Mouse (Mus musculus) heart, postnatal 14 days (tissue): ENCODE data around the gene Kcnh1. TPM values are rescaled to one million over a fixed set of nuclear protein-coding genes. Genes with fewer than 3 reads are reported as not detected.

Source experiments
- DNase-seq, 2 experiments: peaks; one replicate each; pipeline ENCODE4 v3.0.0; 2021 to 2022
- intact Hi-C: fragments of 180-260 bp; cut with DNase I; formaldehyde crosslinking; loops from one replicate; pipeline ENCODE4 v1.15.1; 2025
- total RNA-seq, 2 experiments: library from RNA; stranded (reverse); gene quantifications; 2 replicates each; pipeline ENCODE4 v1.2.3; 2021

Kcnh1 gene
- total RNA-seq, 2 experiments from 2014 or later: 0.12 to 0.17 TPM

DNA sequence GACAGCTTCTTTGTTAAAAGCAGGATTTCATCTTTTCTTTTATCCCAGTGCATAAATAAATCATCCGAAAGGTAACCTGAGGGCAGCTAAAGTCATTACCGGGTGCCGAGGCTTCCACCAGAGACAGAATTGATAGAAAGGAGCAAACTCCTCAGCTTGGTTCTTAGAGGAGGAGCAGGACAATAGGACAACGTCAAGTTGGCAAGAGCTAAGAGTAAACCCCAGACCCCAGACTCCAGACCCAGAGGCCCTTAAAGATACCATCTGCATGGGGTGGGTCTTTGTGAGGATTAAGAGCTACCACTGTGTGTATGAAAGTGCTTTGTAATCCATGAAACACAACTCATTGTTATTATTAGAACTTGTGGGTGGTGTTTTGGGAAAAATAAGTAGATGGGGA lies 121.9 kb downstream of the Kcnh1 start:
- intact Hi-C loops: no loop called here
- no peak for DNase-seq

DNA sequence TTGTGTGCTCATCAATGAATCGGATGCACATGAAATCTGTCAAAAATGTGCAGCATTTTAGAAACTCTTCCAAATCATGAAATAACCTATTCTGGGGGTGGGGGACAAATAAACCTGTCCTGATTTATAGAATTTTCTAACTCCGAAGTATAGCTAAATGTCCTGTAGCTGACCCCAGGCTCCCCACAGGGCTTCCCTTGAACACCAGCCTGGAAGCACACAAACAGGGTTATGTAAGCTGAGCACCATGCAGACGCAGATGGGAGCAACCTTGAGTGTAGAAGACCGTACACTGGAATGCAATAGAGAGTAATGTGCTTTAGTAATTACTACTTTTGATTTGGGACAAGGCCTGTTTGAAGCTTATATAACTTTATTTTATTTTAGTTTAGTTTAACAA lies 122.4 kb downstream of the Kcnh1 start:
- DNase-seq: no peak
- intact Hi-C loops: no loop called here

DNA sequence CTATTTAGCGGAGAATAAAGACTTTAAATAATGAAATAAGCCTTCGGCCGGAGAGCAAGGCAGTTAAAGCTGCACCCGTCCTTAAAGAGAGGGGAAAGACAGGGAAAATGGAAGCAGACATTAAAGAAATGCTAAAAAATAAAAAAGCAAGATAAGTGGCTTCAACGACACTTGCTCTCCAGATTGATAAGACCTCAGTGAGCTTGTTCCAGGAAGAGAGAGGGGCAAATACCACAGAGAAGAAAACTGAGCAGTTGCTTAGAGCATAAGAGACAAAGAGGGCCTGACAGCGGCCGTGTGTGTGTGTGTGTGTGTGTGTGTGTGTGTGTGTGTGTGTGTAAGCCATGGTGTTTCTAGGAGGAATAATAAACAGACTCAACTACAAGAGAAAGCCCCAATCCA lies 123.0 kb downstream of the Kcnh1 start:
- DNase-seq: no peak
- intact Hi-C loops: no loop called here

DNA sequence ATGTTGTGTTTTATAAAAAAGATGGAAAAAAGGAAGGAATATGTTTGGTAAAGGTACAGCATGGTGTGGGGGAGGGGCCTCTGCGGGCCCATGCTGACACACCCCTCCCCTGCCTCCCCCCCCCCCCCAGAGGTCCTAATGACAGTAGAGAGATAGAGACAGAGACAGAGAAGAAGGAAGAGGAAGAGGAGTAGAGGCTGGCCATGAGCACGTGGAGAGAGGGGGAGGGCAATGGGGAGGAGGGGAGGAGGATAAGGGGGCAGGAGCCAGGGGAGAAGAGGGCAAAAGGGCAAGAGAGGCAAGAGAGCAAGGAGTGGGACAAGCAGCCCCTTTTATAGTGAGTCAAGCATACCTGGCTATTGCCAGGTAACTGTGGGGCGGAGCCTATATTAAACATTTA lies 123.5 kb downstream of the Kcnh1 start:
- intact Hi-C loops: no loop called here

DNA sequence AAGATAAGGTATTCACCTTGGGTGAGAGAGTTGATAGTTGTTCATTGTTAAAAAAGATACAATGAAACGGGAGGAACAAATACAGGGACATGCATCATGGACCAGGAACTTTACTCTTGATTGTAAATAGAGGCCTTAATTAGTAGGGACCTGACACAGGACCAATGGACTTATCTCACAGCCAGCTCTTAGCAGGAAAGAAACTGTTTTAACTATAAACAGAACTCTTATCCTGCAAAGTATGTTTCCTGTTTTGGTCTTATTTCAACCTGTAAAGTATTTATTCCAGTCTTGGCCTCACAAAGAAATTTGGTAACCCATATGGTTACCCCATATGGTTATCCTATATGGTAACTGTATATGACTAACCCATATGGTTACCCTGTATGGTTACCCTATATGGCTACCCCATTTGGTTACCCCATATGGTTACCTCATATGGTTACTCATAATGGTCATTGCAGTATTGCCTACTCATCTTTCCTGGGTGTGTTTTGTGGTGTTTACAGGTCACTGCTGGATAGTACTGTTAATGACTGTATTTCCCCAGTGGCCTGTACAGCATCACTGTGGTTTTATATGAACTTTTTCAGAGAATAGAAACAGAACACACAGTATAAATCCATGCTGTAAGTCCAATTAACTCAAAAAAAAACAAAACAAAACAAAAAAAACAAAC lies 125.0 kb downstream of the Kcnh1 start:
- intact Hi-C loops: no loop called here
- no peak for DNase-seq

More for the DNA sequence above, 123.5 kb downstream of the Kcnh1 start:
- no peak for DNase-seq

DNA sequence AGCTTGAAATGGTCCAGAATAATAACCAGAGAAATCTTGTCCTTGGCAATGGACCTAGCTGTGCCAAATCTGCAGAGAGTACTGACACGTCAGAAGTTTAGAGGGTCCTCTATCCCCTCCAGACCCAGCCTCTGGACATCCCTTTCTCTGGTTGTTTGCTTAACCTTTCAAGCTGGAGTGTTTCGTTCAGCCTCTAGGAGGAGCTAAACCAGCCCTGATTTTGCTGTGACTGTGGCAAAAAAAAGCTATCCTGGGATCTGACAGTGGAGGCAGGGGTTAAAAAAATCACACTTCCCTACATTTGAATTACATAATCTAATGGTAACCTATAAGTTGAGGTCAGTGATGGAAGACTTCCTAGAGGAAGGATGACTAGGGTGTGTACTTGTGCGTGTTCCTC lies 133.6 kb downstream of the Kcnh1 start:
- intact Hi-C loops: no loop called here
- no peak for DNase-seq

DNA sequence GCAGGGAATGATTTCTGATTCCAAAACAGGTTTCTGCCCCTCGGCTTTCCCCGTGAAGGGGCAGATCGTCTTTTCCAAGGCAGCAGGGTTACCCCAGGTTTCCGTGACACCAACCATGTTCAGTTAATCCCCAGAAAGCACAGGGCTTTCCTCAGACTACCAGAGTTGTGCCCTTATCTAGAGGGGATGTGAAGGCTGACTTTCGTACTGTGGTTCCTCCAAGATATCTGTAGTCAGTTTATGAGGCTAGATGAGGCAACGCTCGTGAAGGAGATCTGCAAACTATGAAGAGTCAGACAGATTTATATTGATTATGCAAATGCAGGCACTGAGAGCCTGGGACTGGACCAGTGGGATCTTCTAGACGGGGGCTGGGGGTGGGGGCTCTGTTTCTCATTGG lies 136.5 kb downstream of the Kcnh1 start:
- DNase-seq: no peak
- intact Hi-C loops: no loop called here

DNA sequence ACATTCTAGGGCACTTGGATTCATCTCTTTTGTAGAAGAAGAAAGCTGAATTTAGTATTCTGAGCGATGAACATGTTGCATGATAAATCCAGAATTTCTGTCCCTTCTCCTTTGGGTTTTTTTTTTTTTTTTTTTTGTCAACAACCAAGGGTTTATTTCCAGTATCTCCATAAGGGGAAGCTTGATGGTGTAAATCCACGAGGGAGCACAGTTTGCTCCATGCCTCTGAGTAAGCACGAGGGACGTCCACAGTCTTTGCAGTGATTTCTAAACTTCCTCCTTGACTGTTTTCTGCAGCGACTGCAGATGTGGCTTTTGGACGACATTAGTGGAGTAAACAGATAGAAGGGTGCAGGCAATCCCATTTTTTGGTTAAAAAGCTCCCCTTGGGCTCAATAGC lies 140.6 kb downstream of the Kcnh1 start:
- intact Hi-C loops: no loop called here
- DNase-seq: no peak

DNA sequence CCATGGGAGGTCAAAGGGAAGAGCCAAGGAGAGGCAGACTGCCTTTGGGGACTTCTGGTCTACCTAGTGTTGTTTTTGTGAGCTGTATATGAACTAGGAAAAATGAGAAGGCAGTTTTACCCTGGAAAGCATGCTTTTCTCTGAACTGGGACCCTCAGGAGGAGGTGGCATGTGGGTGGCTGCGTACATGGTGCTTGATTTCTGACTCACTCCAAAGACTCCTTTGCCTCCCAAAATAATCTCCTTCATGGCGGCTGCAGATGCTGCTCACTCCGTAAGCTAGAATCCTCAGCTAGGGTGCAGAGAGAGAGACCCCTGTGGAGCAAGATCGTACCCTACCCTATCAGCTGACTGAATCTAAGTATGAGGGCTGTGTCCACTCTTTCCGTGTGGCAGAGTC lies 145.5 kb downstream of the Kcnh1 start:
- intact Hi-C loops: no loop called here
- no peak for DNase-seq

DNA sequence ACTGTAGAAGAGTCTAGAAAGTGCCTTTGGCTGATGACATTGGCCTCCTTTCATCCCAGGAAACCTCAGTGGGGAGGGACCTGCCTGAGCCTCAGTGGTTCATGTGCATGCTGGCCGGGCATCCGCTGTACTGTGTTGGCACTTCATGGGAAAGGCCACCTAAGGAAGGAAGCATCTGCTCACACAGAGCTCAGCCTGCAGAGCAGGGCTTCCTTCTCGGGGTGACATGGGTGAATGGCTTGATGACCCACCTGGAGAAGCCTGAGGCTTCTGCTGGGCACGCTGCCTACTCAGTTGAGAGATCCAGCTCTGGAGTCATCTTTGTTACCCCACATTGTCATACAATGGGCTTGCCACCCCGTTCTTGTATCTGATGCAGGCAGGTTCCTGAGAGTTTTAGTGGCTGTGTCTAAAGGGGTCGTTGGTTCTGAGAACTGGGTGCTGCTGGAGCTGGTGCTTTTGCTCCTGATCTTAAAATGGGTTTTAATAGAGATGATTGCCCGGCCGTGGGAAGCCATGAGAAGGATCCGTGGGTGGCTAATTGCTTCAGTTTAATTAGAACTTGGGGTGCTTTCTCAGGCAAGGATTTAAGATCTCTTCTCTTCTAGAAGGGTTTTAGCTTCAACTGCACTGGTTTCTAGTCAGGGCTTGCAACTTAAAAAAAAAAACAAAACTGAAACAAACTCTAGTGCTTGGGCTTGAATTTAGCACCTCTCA lies 148.9 kb downstream of the Kcnh1 start:
- intact Hi-C loops: no loop called here
- no peak for DNase-seq

DNA sequence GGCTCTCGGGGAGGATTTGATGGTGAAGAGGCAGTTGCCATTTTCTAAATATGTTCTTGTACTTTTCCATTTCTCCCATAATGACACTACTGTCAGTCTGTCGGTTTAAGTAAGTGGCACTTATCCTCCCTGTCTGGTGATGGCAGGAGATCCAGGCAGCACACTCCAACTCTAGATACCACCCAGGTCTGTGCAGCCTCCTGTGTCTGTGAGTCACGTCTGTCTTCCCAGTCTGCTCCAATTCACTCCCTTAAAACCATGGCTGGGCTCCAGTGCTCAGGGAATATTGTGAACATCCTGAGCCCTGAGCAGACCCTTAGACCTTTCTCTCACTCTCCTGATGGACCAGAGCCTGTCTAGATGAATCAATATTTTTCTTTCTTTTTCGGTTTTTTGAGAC lies 151.2 kb downstream of the Kcnh1 start:
- no peak for DNase-seq
- intact Hi-C loops: no loop called here

DNA sequence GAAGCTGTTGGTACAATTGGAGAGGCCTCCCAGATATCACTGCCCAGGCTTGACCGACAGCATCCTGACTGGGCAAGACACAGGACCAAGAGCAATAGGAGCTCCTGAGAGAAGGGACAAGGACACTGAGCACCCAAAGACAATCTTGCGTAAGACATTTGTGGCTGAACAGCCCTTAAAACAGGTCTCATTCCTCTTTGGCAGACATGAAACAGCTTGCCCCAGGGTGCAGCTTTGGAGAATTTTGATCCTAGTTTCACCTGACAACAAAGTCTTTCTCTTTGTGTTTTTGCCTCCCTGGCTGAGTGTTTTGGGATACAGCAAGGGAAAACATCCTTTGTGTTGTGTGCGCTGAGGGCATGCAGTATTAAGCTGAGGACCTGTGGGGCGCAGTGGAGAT lies 153.4 kb downstream of the Kcnh1 start:
- no peak for DNase-seq
- intact Hi-C loops: no loop called here

DNA sequence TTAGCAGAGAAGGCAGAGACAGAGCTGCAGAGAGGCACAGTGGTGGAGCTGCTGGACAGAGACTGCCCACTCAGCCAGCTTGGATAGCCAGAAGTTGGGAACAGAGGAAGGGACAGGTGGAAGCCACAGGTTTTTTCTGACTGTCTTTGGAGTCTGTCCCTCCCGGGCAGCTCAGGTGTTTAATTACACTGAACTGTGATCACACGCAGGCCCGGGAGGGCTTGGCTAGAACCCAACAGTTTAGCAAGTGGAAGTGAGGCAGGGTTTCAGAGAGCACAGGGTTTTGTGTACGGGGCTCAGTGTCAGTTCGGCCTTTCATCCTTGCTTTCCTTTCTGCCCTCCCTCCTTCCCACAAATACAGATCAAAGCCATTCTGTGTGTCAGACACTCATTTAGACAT lies 156.8 kb downstream of the Kcnh1 start:
- intact Hi-C loops: no loop called here
- DNase-seq: no peak

DNA sequence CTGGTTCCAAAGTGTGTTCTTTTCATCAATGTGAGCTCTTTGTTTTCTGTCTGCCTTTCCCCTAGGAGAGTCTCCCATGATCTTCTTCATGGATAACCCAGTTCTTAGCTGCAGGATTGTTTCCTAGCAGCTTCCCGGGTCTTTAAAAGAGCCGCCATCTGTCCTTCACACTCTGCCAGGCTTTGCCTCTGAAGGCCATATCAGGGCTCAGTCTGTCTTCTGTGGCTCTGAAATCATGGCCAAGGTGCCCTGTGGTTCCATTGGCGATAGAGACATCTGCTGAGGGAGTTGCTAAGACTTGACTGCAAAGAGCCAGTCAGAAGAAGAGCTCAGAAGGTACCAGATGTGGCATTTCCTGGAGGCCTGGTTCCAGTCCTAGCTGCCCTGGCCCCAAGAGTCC lies 165.7 kb downstream of the Kcnh1 start:
- intact Hi-C loops: no loop called here
- DNase-seq: no peak

DNA sequence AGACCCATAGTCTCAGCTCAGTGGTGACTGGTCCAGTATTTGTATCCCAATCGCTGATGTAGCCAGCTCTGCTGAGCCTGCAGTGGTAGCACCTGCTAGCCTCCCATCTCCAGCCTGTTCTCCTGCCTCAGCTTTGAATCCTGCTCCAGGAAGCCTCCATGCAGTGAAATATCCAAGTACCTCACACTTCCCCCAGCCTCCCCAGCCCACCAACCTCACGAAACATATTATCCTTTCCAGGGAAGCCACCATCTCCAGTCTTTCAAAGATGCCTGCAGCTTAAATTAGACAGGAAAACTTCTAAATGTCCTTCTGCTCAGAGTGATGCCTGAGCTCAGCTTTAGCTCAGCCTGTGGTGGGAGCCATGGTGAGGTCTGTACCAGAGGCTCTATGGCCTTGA lies 168.6 kb downstream of the Kcnh1 start:
- DNase-seq: no peak
- intact Hi-C loops: no loop called here

DNA sequence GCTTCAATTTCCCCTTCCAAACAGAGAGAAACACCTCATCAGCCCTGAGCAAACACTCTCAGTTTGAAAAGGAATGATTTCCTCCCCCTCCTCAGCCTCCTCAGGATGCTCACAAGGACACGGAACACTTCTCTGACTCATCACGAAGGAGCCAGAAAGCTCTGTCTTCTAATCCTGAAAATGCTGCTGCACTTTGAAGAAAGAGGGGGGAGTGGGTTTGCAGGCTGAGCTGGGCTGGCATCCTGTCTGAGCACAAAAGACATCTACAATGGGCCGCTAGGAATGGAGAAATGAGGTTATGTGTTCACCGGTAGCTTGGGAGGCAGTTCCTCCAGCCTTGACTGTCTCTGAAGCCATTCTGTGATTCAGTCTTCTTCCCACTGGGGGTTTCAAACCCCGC lies 177.8 kb downstream of the Kcnh1 start:
- intact Hi-C loops: no loop called here
- DNase-seq: no peak

DNA sequence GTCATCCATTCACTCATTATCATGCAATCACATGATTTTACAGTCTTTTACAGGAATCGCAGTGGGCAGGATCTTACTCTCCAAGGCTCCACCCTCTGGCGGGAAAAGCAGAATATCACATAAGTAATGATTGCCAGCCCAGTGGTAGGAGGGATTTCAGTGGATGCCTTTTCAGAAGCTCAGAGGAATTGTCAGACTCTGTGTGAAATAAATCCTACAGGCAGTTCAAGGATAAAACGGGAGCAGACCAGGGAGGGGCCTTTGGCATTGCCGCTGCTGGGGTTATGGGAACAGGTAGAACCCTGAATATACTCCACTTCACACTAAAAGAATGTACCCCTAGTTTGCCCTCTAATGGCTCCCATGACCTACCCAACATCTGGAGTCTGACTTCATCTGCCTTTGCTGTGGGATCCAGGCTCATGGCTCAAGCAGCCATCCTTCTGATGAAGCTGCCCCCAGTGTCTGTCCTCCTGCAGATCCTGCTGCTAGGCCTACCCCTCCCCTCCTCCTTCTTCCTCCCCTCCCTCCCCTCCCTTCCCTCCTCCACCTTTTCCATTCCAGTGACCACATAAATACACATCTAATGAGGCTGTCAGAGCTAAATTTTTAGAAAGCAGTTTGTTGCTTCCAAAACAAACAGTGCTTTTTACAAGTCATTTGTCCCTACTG lies 181.5 kb downstream of the Kcnh1 start:
- DNase-seq: no peak
- intact Hi-C loops: no loop called here

DNA sequence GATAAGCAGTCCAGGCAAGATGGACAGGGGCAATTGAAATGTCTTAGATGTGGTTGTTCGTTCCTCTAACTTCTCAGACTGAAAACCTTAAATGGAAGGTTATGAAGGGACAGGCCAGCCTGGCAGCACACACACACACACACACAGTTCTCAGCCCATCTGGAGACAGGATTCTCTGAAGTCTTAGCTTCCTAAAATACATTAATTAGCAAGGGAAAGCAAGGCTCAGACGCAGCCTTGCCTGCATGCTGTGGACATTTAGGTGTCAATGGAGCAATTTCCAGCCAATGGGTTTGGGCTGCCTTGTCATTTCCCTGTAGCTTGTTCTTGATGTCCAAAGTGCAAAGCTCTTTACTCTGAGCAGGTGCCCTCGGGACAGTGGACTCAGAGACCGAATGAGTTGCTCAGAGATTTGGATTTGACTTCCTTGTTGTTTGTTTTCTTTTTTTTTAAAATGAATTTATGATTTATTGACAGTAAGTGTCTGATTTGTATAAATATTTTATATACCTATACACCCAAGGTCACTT lies 188.0 kb downstream of the Kcnh1 start:
- no peak for DNase-seq
- intact Hi-C loops: no loop called here

DNA sequence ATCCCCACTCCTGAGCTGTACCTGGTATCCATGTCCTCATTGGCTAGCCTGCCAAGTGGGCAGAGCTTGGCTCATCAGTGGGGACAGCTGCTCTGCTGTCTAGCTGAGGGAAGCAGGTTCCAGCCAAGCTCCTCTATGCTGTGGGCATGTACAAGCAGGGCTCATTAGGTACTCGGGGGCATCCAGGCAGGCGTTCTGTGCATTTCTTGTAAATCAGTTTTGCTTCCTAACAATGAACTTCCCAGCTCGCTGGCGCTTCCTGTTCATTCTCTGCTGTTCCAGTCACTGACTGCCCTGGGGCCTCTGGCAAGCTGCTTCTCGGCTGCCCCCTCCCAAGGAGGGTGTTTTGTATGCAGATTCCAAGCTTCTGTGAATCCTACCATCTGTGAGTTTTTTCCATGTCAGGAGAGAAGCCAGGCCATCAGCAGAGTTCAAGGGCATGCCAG lies 190.0 kb downstream of the Kcnh1 start:
- no peak for DNase-seq
- intact Hi-C loops: no loop called here

DNA sequence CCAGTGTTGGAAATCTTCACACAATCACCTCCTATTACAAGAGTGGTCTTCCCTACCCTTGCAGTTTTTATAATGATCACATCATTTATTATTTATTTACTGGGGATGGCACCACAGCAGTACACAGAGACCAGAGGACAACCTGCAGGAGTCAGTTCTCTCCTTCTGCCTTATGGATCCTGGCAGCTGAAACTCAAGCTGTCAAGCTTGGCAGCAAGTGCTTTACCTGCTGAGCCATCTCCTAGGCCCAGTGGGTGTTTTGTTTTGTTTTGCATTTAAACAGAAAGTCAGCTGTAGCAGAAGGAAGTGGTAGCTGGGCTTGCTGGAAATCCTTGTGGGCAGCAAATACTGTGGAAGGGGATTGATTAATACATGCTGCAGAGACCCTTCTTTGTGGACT lies 197.1 kb downstream of the Kcnh1 start:
- intact Hi-C loops: no loop called here
- DNase-seq: no peak

DNA sequence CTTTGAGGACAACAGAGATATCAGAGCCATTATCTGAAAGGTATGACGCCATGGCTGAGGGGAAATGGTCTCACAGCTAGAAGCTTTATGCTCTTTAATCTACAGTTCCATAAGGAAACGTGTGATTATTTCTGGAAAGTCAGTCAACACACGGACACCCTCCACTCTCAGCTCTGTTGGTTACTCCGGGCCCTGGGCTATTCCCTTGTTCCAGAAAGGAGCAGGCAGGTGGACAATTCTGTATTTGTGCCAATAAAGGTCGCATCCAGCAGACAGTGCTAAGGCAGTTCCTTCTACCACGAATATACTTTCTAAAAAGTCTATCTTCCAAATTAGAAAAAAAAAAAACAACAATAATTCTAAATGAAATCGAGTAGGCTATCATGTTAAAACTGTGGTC lies 200.5 kb downstream of the Kcnh1 start:
- intact Hi-C loops: no loop called here
- DNase-seq: no peak

DNA sequence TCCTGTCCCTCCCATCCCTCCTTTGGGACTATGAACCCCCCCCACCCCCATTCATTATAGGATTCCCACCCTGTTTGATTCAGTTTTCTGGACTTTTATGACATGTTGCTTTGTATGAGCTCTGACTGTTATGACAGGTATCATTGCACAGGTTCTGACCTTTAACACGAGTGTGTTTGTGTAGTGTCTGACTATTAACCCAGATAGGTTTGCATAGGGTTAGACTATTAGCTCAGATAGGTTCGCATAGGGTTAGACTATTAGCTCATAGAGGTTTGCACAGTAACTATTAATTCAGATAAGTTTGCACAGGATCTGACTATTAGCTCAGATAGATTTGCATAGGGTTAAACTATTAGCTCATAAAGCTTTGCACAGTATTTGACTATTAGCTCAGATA lies 201.7 kb downstream of the Kcnh1 start:
- DNase-seq: no peak
- intact Hi-C loops: no loop called here
